Mouse (Mus musculus): ENCODE data around the gene Chst14.

- TF ChIP-seq POLR2A (IDR thresholded peaks at IDR 0.05; ENCODE audit: low read depth, low read length) (no peak), CTCF (IDR thresholded peaks at IDR 0.05; ENCODE audit: borderline replicate concordance, insufficient read depth, low read length) (no peak)
Measured at GRCm38 (mm10) chr2:118956497-118956896, 30.2 kb downstream of the Chst14 start.

All from embryonic fibroblast, embryonic 13.5 days (primary cell).